Mouse (Mus musculus) layer of hippocampus, adult 9-11 months (tissue): ENCODE results near the gene Cox10.
A peak's percentile ranks its signal among the peaks of the same experiment; 100 is the strongest.
"Not testable (repeated sequence)": the region's sequence is repeated elsewhere in the genome, so short reads cannot be mapped to it uniquely, and the experiment has no call there.

Source experiments
- DNase-seq: peaks from one replicate; pipeline ENCODE4 v3.0.0; 2022

The Cox10 gene

DNA sequence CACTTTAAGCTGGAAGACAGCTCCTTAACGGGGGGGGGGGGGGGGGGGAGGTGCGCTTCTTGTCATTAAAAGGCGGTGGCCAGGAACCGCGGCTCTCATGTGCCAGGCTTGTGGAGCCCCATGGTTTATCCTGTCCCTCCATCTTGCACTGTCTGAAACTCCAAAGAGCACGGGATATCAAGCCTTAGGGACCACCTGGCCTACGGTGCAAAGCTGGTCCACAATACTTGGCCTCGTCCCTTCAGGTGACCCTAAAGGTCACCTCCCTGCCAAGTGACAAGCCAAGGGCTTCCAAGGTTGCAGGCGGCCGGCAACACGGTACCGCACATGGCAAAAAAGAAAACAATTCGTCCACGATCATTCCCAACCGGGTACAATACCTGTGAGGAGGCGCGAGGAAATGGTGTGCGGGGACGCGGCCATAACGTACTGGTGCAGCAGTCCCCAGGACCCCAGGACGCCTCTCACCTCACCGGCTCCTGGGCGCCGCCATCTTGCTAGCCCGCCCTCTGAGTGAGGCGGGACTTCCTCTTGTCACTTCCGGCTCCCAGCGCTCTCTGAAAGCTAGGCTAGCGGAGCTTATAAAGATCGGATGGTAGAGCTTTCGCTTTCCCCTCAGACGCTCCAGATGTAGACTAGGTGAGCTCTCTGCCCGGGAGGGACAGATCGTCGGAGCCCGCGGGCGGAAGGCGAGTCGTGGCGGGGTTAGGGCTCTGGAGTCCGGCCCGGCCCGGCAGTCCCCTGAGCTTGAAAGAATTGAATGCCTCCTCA lies at the start of gene Cox10:
Gene Cox10, minus strand, starts transcription at position 513 of the 771 bp plus-strand sequence.
- peak; percentile 86 for DNase-seq

DNA sequence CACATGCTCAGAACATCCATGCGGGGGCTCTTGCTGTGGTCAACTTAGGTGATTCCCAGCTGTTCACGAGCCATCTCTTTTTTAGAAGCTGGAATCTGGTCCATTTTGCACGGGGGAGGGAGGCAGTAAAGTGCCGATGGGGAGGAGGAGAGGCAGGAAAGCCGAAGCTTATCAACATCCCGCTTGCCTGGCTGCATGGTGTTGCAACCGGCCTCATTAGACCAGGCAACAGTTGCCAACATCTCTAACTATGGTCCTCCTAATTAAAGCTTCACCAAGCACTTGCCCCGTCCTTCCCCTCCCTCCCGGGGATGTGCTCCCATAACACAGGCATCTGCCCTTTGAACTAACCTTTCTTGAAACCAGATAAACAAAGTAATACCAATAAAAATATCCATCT lies 48.7 kb upstream of the Cox10 start:
- no peak for DNase-seq

DNA sequence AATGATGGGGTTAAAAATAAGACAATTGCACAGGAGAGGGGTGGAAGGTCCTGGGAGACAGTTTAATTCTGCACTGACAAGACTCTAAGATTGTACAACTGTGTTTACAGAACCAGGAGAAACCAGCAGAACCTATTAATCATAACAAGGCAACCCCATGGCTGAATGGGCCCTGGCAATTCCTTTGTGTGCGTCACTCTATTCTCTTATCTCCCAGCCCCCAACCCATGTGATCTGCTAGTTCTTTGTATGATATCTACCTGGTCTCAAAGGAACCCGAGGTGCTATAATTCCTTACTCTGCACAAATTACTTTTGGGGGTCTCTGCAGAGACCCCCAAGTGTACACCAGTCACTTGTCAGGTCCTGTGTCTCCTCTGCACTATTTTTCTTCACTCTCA lies 46.2 kb upstream of the Cox10 start:
- no peak for DNase-seq

DNA sequence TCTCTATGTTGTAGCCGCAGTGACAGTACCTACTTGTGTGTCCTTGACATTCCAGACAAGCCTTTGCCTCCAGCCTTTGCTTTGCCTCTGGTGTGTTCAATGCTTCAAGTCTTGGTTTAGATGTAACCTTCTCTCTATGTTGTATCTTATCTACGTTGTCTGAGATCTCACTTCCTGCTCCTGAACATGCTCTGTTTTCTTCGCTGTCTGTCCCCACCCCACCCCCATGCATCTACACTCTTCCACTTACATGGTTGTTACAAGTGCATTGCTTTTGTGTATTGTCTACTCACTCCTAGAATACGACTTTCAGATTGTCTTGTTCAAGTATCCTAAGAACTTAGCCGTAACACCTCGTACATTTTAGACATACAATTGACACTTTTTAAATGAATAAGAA lies 43.9 kb upstream of the Cox10 start:
- not testable (repeated sequence) for DNase-seq

DNA sequence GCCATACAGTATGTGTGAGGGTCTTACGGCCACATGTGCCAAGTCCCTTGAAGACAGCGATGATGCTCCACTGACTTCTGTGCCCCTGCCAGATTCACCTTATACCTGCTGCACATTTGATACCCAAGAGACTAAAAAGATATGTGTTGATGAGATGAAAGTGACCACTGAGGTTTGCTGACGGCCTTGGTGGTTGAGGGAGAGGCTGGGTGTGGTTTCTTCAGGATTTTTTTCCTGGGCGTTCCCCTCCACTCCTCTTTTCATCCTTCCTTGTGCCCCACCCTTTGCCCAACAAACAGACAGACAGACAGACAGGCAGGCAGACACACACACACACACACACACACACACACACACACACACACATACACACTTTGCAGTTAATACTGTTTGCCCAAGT lies 37.4 kb upstream of the Cox10 start:
- no peak for DNase-seq

DNA sequence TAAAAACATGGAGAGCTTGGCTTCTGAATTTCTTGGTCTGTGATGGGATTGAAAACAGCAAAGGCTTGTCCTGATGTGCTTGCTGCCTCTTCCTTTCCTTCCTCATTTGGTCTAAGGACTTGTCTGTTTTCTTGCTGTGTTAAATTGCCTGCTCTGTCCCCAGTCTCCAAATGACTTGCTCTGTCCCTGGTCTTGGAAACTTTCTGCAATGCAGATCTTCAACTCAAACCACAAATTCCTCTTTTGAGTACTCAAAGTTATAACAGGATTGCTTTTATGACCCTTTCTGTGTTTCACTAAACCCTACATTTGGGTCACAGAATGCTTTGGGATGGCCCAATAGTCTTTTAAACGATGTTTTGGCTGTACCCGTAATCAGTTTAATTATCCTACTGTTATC lies 36.6 kb upstream of the Cox10 start:
- DNase-seq: no peak

DNA sequence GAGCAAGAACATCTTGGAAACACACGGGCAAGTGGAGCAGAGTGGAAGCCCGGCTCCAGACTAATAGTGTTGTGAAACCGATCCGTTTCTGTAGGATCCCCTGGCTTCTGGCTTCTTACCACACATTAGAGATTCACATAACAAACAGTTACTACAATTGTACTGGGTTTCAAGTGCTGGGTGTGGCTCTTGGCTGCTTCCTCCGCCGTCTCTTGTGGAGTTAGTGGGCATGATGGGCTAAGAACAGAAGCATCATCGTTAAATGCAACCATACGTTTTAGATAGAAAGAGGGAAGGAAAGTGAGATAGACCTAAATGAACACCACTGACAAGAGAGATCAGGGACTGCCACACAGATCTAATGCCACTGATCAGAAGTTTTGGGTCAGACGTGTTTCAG lies 35.8 kb upstream of the Cox10 start:
- no peak for DNase-seq

DNA sequence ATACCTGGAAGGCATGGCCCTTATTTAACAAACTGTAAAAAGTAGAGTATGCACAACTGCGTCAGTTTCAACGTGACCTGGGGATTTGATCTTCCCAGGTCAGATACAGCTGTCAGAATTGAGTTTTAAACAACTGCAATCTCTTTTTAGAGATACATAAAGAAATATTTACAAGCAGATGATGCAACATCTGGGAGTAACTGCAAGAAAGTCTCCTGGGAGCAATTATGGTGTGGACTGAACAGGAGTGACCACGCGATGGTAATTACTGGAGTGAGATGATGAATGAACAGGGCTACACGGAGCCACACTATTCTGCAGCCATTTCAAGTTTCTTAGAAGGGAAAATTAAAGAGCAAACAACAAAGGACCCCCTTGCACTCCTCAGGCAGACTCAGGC lies 20.8 kb upstream of the Cox10 start:
- DNase-seq: no peak

DNA sequence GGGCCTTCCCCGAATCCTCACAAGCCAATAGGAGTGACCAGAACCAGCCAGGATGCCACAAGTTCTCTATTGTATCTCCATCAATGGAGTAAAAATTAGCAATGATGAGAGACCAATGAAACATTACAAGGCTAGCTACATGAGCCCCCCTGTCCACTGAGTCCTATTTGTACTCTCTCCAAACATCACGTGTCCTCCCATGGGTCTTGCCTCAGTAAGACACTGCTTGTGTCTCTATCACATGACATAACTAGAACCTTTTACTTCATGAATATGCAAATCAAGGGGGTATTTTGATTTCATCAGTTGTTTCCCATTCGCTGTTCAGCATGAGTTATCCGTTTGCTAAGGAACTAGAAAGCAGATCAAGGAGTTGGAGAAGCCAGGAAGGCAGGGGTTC lies 13.8 kb upstream of the Cox10 start:
- DNase-seq: no peak

DNA sequence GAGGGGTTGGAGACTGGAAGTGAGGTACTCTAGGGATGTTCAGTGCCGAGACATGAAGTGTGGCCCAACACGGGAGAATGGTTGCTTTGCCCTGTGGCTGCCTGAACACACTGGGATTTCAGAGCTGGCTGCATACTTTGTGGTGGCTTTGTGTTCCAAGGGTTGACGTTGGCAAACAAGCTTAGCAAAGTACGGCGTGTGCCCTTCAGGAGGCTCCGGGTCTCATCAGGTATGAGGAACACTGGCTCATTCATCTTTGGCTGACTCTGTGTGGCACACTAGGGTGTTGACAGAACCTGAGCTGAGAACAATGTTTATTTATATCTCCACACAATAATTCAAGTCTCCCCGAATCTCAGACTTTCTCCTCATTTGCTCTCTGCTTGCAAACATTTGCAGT lies 11.9 kb upstream of the Cox10 start:
- no peak for DNase-seq

DNA sequence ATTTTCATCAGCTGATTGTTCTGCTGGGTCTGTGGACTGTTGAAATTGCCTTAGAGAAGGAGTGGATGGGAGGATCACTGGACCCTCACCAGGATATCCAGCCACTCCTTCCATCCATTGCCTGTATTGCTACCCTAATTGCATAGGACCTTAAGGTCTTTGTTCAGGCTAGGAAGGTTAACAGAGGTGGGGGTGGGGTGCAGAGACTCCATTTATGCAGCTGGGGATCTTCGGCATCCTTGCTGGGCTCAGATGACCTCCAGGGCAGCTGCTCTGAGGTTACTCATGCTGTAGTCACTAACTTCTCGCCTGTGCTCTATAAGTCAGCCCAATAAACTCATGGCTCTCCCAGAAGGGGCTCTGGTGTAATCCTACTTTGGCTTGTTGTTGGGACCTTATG lies 10.4 kb upstream of the Cox10 start:
- no peak for DNase-seq

DNA sequence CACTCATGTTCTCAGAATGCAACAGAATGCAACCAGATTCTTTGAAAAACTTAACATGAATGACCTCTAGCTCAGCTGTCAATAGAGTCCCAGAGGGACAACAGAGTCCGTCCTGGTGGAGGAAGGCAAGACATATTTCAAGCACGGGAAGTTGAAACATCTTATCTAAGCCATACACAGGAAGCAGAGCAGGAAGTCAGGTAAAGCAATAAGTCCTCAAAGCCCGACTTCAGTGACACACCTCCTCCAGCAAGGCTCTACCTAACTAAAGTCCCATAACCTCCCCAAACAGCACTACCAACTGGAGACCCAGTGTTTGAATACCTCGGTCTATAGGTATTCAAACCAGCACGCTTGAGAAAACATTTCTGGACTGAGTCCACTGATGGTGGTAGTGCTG lies 6.6 kb upstream of the Cox10 start:
- DNase-seq: no peak

DNA sequence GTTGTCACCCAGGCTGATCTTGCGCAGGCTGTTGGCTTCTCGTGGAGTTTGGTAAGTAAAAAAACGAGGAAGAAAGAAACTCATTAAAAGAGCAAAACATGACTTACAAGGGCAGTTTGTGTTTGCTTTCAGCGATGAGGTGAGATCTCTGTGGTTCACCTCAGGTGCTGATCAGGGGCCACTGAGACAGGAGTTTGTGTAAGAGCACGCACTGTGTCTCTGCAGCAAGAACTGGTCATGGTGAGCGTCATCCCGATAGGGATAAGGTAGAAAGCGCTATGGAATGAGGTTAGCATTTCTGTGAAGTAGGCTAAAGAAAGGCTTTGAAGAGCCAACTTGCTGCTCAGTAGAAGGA lies 436 bp upstream of the Cox10 start:
- no peak for DNase-seq

DNA sequence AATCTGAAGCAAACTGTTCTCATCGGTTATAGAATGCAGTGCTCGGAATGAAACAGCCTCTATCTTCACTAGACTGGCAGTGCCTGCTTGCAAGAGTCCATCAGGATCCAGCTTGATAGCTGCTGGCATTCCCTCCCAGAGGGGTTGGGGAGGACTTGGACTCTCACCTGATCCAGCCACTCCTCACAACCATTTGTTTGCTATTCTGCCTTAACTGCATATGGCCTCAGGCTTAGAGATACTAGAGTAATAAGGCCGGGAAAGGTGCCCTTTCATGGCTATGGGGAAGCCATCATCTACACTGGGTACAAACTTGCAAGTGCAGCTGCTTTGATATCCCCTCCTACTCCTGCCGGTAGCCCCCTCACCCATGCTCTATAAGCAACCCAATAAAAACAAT lies 3.1 kb downstream of the Cox10 start:
- DNase-seq: no peak

DNA sequence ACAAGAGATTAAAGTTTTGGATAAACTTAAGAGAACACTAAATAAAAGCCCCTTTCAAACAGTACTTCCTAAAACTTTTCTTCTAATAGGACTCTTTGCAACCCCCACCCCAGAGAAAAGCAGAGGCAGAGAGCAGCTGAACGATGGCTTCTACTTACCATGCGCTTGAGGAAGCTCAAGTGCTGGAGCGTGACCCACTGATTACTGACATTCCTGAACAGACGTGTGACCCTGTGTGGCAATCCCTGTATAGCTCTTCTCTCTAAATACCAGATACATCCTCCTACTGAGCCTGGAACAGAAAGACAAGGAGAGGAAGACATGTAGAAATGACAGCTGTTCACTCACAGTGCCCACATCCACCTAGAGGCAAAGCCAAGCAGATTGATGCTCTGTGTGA lies 5.9 kb downstream of the Cox10 start:
- DNase-seq: no peak

DNA sequence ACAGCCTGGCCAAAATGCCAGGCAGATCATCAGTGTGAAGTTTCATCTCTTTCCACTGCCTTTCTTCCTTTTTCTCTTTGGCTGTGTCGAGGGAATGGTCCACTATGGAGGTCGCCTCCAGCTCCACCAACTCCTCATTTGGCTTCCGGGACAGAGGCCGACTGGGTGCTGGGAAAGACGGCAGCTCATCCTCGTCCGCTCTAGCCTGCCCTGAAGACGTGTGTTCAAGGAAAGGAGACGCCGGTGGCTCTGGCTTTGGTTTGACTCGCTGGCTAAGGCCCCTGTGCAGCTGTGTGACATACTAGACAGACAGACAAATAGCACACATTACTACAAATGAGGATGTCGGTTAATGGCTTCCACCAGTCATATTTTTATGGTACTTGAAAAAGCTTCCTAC lies 7.7 kb downstream of the Cox10 start:
- no peak for DNase-seq

DNA sequence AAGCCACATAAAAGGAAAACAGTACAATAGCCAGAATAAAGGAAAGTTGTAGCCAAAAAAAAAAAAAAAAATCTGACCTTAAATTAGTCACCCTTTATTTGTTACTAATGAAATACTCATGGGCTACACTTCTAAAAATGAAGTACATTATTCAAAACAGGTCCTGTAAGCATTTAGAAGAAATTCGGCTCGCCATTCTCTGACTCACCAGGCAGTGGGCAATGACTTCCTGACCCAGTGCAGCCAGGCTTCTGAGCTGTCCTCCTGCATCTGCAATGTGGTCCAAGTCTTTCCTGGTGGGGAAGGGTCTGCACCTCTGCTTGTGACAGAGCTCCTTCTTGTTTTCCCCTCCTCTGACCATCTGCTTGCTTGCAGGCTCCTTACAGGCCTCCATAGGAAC lies 13.3 kb downstream of the Cox10 start:
- DNase-seq: no peak

DNA sequence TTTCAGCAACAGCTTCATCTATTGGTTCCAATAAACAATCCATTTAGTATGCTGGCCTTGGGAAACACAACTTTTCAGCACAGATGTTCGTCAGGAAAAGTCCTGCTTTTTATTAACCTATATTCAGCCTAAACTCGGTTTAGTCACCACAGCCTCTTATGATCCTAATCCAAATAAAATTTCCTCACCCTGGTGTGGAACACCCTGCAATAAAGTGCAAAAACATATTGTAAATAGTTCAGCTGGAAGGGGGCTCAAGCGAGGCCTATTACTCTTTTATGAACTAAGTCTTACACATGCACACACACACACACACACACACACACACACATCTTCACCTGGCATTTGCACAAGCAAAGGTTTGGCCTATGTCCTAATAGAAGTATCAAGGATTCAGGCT lies 16.1 kb downstream of the Cox10 start:
- no peak for DNase-seq

DNA sequence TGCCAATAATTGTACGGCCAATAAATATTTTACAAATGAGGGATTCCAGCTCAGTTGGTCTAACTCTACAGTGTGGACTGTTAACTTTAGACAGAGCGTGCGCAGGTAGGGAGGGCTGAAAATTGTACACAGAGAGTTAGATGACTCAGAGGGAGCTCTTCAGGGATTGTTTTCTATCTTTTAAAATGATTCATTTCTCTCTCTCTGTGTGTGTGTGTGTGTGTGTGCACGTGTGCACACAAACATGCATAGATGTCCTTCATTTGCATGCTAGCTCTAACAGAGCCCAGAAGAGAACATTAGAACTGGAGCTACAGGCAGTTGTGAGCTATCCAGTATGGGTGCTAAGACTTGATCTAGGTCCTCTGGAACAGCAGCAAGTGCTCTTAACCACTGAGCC lies 17.0 kb downstream of the Cox10 start:
- no peak for DNase-seq

DNA sequence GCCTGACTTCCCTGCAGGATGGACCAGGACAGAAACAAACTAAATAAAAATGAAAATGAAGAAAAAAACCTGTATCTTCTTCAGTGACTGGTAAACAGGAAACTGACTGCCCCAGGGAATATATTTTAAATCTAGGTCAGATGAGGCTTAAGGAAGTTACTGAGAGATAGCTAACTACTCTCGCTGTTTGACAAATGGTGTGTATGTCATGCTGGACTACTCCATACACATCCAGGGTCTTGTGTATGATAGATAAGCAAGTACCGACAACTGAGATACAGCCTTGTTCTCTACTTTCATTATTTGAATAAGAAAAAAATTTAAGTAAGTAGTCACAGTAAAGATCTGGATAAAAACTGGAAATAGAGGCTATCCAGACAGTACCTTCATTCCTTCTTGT lies 20.0 kb downstream of the Cox10 start:
- DNase-seq: no peak

DNA sequence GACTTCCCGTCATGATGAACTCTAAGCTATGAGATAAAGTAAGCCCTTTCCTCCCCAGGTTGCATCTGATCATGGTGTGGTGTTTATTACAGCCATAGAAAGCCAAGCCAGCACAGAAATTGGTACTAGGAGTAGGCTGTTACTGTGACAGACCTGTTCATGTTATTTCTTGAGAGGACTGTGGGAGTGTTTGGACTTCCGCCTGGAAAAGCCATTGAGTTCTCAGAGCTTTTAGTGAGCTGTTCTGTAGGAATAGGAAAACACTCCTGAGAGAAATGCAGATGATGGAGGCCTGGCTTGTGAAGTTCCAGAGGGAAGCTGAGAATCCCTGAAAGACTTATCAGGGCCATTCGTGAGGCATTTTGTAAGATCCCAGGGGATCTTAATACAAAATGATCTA lies 20.8 kb downstream of the Cox10 start:
- peak; percentile 30 for DNase-seq

DNA sequence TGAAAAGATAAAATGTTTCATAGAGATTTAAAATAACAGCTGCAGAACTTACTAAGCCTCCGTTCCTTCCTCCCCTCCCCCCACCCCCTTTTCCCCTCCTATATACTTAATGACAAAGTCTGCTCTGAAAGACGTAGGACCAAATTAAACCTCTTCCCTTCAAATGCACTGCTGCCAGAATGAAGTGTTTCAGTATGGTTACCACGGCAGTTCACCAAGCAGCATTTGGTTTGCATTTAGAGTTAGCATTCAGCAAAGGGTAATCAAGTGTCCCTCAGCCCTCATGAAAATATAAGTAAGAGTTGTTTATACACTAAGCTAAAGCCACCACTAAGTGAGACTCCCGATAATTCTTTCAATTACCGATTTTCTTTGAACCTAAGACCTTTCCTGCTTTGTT lies 25.9 kb downstream of the Cox10 start:
- DNase-seq: no peak

DNA sequence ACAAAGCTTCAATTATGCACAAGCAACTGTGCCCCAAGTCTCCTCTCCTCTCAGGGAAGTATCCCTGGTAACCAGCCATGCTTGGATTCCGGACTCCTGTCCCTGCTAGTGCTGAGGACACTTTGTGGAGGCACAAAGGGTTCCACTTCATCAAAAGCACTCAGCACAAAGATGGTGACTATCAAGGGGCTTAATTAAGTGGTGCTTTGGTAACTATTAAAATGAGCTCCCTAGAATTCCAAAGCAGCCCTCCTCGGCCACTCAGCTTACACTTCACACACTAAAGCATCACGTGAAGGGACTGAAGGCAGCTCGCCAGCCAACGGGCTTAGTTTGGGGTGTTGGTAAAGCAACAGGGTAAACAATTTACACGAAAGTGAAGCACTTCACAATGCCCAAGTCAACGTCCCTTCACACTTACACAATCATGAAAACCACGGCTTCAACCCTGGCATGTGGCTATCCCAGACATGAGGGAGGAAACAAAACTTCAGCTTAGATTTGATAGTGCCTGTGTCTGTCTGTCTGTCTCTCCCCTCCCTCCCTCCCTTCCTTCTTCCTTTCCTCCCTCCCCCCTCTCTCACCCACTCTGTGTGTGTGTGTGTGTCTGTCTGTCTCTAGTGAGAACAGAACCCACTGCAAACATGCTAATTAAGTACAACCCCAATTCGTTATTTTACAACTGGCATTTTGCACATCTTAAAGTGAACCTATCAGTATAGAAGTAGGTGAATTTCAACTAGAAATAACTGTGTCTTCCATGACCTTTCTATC lies 27.9 kb downstream of the Cox10 start:
- DNase-seq: peak; percentile 20

DNA sequence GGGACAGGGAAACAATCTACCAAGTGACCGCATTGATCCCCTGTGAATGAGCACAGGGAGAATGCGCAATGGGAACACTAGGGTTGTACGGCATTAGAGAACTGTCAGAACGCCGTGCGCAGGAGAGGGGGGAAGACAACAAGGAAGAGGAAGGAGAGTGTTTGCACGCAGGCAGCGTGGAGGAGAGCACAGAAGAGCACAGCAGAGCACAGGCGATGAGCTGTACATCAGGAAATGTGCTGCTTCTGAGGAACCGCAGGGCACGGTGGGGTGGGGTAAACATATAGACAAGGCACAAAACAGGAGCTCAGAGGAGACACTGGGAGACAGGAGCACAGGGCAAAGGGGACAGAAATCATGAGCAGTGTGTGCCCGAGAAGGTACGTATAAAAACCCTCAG lies 31.8 kb downstream of the Cox10 start:
- no peak for DNase-seq

DNA sequence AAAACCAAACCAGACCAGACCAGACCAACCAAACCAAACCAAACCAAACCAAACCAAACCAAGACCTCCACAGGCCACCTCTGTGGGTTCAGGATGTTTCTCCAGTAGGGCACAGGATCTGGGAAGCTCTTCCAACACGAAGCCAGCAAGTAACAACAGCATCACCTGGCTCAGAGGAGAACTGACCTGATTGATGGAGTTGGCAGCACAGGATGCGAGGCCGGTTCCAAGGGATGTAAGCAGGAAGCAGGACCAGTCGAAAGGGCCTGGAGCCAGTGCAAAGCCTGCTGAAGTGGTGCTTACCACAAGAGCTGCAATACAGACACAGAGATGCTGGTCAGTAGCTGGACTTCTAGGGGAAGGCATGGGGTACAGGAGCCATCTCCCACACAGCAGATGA lies 34.2 kb downstream of the Cox10 start:
- DNase-seq: no peak
